Mouse (Mus musculus) CH12.LX (cell line): ENCODE measurements around the gene Rps6ka1. TPM values are rescaled to one million over a fixed set of nuclear protein-coding genes. Genes with fewer than 3 reads are reported as not detected.

ENCODE experiments used
- DNase-seq: peaks from one replicate; pipeline ENCODE4 v3.0.0-alpha.2; 2013; ENCODE audit errors: extremely low read depth
- H3K27ac ChIP-seq: 2 replicates; pipeline ENCODE4 v1.5.1; 2012; ENCODE audit warnings: low read depth, mild to moderate bottlenecking, control low read depth, moderate library complexity; ENCODE audit not compliant: insufficient read depth
- H3K27me3 ChIP-seq: replicated peaks from 2 replicates; pipeline ENCODE3; 2012; ENCODE audit warnings: inconsistent platforms
- H3K36me3 ChIP-seq, 2 experiments: replicated peaks in 1 of 2; 2 replicates each; pipeline versions ENCODE3 to v1.6.1; 2012; ENCODE audit warnings: inconsistent platforms in 1 of 2, low read length in 1 of 2, mild to moderate bottlenecking in 1 of 2, mixed read lengths in 1 of 2, moderate library complexity in 1 of 2; ENCODE audit not compliant: control insufficient read depth in 1 of 2, insufficient read depth in 1 of 2
- H3K4me1 ChIP-seq, 2 experiments: 2 replicates each; pipeline ENCODE4 v1.6.1; 2012; ENCODE audit warnings: inconsistent platforms in 1 of 2, moderate library complexity in 1 of 2; ENCODE audit not compliant: insufficient read depth in 2 of 2, control insufficient read depth in 1 of 2
- H3K4me2 ChIP-seq: 2 replicates; pipeline ENCODE4 v1.6.1; 2012; ENCODE audit warnings: low read depth, mild to moderate bottlenecking, control low read depth; ENCODE audit not compliant: poor library complexity, insufficient read depth, severe bottlenecking
- H3K4me3 ChIP-seq, 3 experiments: fragments of 150-350 bp in 1 of 3; sonication (generic) in 1 of 3; replicated peaks in 1 of 3; 2 replicates each; pipeline versions ENCODE3 to v1.5.1; 2011 to 2012; ENCODE audit warnings: low read depth in 2 of 3, low read length in 2 of 3, mild to moderate bottlenecking in 2 of 3, moderate library complexity in 2 of 3, control low read depth in 1 of 3, improper control_type of control experiment in 1 of 3, inconsistent platforms in 1 of 3, mixed read lengths in 1 of 3; ENCODE audit not compliant: poor library complexity in 1 of 3
- H3K79me2 ChIP-seq: replicated peaks from 2 replicates; pipeline ENCODE4 v1.6.1; 2012; ENCODE audit warnings: mild to moderate bottlenecking, moderate library complexity; ENCODE audit not compliant: control insufficient read depth, poor library complexity, insufficient read depth, severe bottlenecking; ENCODE audit errors: extremely low read depth
- H3K9ac ChIP-seq: 2 replicates; pipeline ENCODE4 v1.6.1; 2012; ENCODE audit warnings: low read depth, mild to moderate bottlenecking, control low read depth, moderate library complexity; ENCODE audit not compliant: insufficient read depth
- H3K9me3 ChIP-seq: replicated peaks from 2 replicates; pipeline ENCODE3; 2012; ENCODE audit warnings: low read length, inconsistent platforms, mixed read lengths
- BHLHE40 ChIP-seq: IDR thresholded peaks from 2 replicates; pipeline ENCODE4 v1.6.1; 2011; ENCODE audit warnings: mild to moderate bottlenecking, low read depth, low read length, improper control_type of control experiment
- CHD1 ChIP-seq: IDR thresholded peaks from 2 replicates; pipeline ENCODE4 v1.6.1; 2012; ENCODE audit warnings: low read depth, low read length, improper control_type of control experiment, inconsistent platforms
- EP300 ChIP-seq: IDR thresholded peaks from 2 replicates; pipeline ENCODE4 v1.6.1; 2011; ENCODE audit warnings: low read length, improper control_type of control experiment
- IRF4 ChIP-seq: IDR thresholded peaks from 2 replicates; pipeline ENCODE4 v1.6.1; 2014; ENCODE audit warnings: low read depth, mild to moderate bottlenecking, inconsistent platforms, low read length, improper control_type of control experiment
- MAX ChIP-seq: IDR thresholded peaks from 2 replicates; pipeline ENCODE4 v1.6.1; 2011; ENCODE audit warnings: low read length, improper control_type of control experiment
- MXI1 ChIP-seq: IDR thresholded peaks from 2 replicates; pipeline ENCODE4 v1.6.1; 2011; ENCODE audit warnings: mild to moderate bottlenecking, low read depth, low read length, improper control_type of control experiment
- MYC ChIP-seq: IDR thresholded peaks from 2 replicates; pipeline ENCODE4 v1.6.1; 2011; ENCODE audit warnings: low read depth, mild to moderate bottlenecking, improper control_type of control experiment, low read length
- NELFE ChIP-seq: IDR thresholded peaks from 2 replicates; pipeline ENCODE4 v1.6.1; 2011; ENCODE audit warnings: low read depth, low read length, improper control_type of control experiment
- NRF1 ChIP-seq: IDR thresholded peaks from 2 replicates; pipeline ENCODE4 v1.6.1; 2014; ENCODE audit warnings: low read depth, mild to moderate bottlenecking, inconsistent platforms, low read length, improper control_type of control experiment, moderate library complexity
- PAX5 ChIP-seq: IDR thresholded peaks from 2 replicates; pipeline ENCODE4 v1.6.1; 2012; ENCODE audit warnings: low read length, inconsistent platforms, mixed read lengths
- POLR2A ChIP-seq: IDR thresholded peaks from 2 replicates; pipeline ENCODE4 v1.6.1; 2011; ENCODE audit warnings: low read depth, mild to moderate bottlenecking, improper control_type of control experiment, low read length
- POLR2AphosphoS2 ChIP-seq: IDR thresholded peaks from 2 replicates; pipeline ENCODE4 v1.6.1; 2011; ENCODE audit warnings: low read depth, low read length, improper control_type of control experiment
- RAD21 ChIP-seq: IDR thresholded peaks from 2 replicates; pipeline ENCODE4 v1.6.1; 2011; ENCODE audit warnings: low read depth, mild to moderate bottlenecking, low read length, improper control_type of control experiment, moderate library complexity
- SIN3A ChIP-seq: IDR thresholded peaks from 2 replicates; pipeline ENCODE4 v1.6.1; 2012; ENCODE audit warnings: low read length, improper control_type of control experiment, inconsistent platforms
- TCF12 ChIP-seq: IDR thresholded peaks from 2 replicates; pipeline ENCODE4 v1.6.1; 2014; ENCODE audit warnings: low read depth, mild to moderate bottlenecking, inconsistent platforms, low read length, improper control_type of control experiment
- USF1 ChIP-seq: IDR thresholded peaks from 2 replicates; pipeline ENCODE4 v1.6.1; 2014; ENCODE audit warnings: low read depth, mild to moderate bottlenecking, inconsistent platforms, low read length, improper control_type of control experiment
- dilution Hi-C: fragments of 300-500 bp; cut with MboI; formaldehyde crosslinking; loops from 2 replicates; pipeline ENCODE4 v1.14.3; 2020; ENCODE audit warnings: low sequenced_read_pairs; ENCODE audit not compliant: extremely low pct_unique_long_range_greater_than_20kb, extremely low pct_ligation_motif_present
- in situ Hi-C: fragments of 300-500 bp; cut with MboI; formaldehyde crosslinking; loops from 3 replicates; pipeline ENCODE4 v1.14.3; 2019; ENCODE audit warnings: low sequenced_read_pairs, low pct_ligation_motif_present, low pct_unique_long_range_greater_than_20kb, mixed read lengths
- polyA plus RNA-seq: library from polyadenylated mRNA; unstranded; fragments of >175 nt; gene quantifications from 2 replicates; pipeline ENCODE4 v1.2.1, GENCODE M21; 2012; ENCODE audit warnings: low read depth; ENCODE audit not compliant: insufficient read length
- total RNA-seq, 2 experiments: library from RNA; depleted of rRNA; stranded (reverse); fragments of 300-350 nt in 1 of 2; fragments of >200 nt in 1 of 2; gene quantifications; 2 replicates each; pipeline ENCODE4 v1.2.3; 2012 to 2014

Rps6ka1 gene
- total and polyA plus RNA-seq, 3 experiments = 72.5 to 130 (median 123) TPM

DNA sequence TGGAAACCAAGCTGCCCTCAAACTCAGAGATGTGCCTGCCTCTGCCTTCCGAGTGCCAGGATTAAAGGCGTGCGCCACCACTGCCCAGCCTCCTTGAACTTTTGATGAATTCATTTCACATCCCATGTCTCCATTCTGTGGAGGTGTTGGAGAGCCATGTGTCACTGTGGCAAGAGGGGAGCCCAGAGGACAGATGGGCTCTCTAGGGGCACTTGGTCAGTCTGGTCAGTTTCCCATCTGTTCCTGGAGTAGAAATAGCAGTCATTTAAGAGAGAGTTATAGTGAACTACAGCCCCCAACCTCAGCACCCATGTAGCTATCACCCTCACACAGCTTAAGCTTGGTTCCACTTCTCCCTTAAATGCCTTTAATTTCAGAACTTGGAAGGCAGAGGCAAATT is 8.4 kb upstream of the Rps6ka1 start:
- Histone ChIP-seq H3K4me3 (no peak overlapping the region), H3K36me3 (no peaks in the 10 kb centered on the region), H3K4me1 (peaks cover 0 to 4% of the 10 kb centered on the region in 2 experiments; a peak in 2 of 4 replicates), H3K4me2 (no peak overlapping the region), H3K27ac (no peak overlapping the region), H3K27me3 (peaks cover 3% of the 10 kb centered on the region), H3K79me2 (no peaks in the 10 kb centered on the region), H3K9ac (no peak overlapping the region), H3K9me3 (peaks cover 7% of the 10 kb centered on the region)
- in situ Hi-C loops (no loop called here), dilution Hi-C loops (no loop called here)
- TF ChIP-seq POLR2A = no peak
- TF ChIP-seq NELFE = no peak
- TF ChIP-seq MAX = no peak
- no peak for TF ChIP-seq USF1
- TF ChIP-seq EP300 = no peak
- TF ChIP-seq MXI1 = no peak
- DNase-seq = no peak

DNA sequence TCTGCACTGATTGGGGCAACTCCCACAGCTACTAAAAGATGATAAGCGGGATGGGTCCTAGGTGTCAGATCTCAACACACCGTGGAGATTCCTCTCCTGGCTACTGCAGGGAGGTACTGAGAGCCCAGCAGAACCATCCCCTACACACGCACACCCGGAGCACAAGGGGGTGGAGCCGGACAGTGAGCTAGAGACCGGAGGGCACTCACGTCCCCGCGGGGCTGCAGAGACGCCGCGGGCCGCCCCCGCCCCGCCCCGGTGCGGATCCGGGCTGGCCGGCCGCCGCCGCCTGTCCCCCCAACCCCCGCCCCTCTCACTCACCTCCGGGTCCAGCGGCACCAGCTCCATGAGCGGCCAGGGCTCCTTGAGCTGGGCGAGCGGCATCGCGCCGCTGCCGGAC is 348 bp downstream of the Rps6ka1 start:
- TF ChIP-seq POLR2AphosphoS2 (no peak), IRF4 (no peak), TCF12 (no peak), SIN3A (peak; percentile 37; the same call in 1 of the 2 replicates), NRF1 (no peak), PAX5 (no peak), MXI1 (0 out of 2 replicates have a peak, but pooled peaks have one; percentile 39), CHD1 (no peak)
- no peaks in the 10 kb centered on the region for H3K79me2 ChIP-seq
- no peak overlapping the region for H3K27ac ChIP-seq
- in situ Hi-C loops = no loop called here
- peaks cover 11 to 38% of the 10 kb centered on the region in 2 experiments for H3K4me1 ChIP-seq
- dilution Hi-C loops = no loop called here
- peak overlapping the region; percentile 73 for H3K4me2 ChIP-seq
- no peaks in the 10 kb centered on the region for H3K9me3 ChIP-seq
- no peaks in the 10 kb centered on the region for H3K27me3 ChIP-seq
- peaks cover 0 to 12% of the 10 kb centered on the region in 2 experiments for H3K36me3 ChIP-seq
- peak; percentile 41 for DNase-seq
- peak overlapping the region; percentile 56; the same call in 1 of the 2 replicates for H3K9ac ChIP-seq
- H3K4me3 ChIP-seq = peak overlapping the region; percentile 73 to 82 (median 81)

DNA sequence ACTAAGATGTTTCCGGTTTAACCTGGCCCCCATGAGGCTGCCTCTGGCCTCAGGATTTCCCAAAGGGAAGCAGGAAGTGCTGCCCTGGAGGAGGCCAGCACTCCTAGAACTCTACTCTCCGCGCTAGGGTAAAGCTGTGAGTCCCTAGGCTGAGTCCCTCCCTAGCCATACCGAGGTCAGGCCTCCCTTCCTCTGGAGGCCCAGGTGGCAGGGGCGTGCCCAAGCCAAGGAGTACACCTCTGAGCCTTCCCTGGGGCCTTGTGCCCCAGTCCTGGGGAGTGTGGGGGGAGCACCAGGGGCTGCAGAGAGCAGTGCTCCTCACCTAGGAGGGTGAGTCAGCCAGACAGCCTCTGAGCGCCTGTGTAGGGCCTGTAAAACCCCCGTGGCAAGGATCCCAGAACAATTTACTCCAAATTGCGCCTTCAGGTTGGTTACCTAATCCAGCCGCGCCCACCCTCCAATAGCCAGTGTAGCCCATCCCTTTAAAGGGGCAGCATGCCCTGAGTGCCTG is 1.6 kb downstream of the Rps6ka1 start:
- DNase-seq = no peak
- Histone ChIP-seq H3K4me2 (peak overlapping the region; percentile 73), H3K9me3 (no peaks in the 10 kb centered on the region), H3K9ac (peak overlapping the region; percentile 21; the same call in 1 of the 2 replicates), H3K4me1 (peaks cover 11 to 38% of the 10 kb centered on the region in 2 experiments), H3K27me3 (no peaks in the 10 kb centered on the region), H3K79me2 (no peaks in the 10 kb centered on the region), H3K4me3 (peak overlapping the region in 2 of 3 experiments; percentile 18 to 73), H3K27ac (no peak overlapping the region), H3K36me3 (peaks cover 0 to 19% of the 10 kb centered on the region in 2 experiments)
- dilution Hi-C loops = no loop called here
- TF ChIP-seq POLR2AphosphoS2 (no peak), RAD21 (no peak), MYC (no peak), BHLHE40 (no peak)
- in situ Hi-C loops = no loop called here
